Mouse (Mus musculus) embryonic facial prominence, embryonic 12.5 days (tissue): ENCODE data around the gene Mag. TPM values are rescaled to one million over a fixed set of nuclear protein-coding genes. Genes with fewer than 3 reads are reported as not detected.

ENCODE experiments used
- ATAC-seq: fragments of 200-750 bp; cut with Nextera tagmentation; 2 replicates; pipeline ENCODE4 v1.8.0; 2017; ENCODE audit not compliant: insufficient number of reproducible peaks, insufficient read depth, low FRiP score, low TSS enrichment
- H3K27ac ChIP-seq: fragments of 300-500 bp; sonication (generic); 2 replicates; pipeline ENCODE4 v1.5.1; 2016; ENCODE audit warnings: mild to moderate bottlenecking
- H3K27me3 ChIP-seq: fragments of 300-500 bp; sonication (generic); 2 replicates; pipeline ENCODE4 v1.6.1; 2016; ENCODE audit warnings: mild to moderate bottlenecking, moderate library complexity
- H3K36me3 ChIP-seq: fragments of 300-500 bp; sonication (generic); 2 replicates; pipeline ENCODE4 v1.6.1; 2016; ENCODE audit warnings: mild to moderate bottlenecking
- H3K4me1 ChIP-seq: fragments of 300-500 bp; sonication (generic); 2 replicates; pipeline ENCODE4 v1.6.1; 2016
- H3K4me2 ChIP-seq: fragments of 300-500 bp; sonication (generic); replicated peaks from 2 replicates; pipeline ENCODE4 v1.6.1; 2016; ENCODE audit warnings: mild to moderate bottlenecking, moderate library complexity
- H3K4me3 ChIP-seq: fragments of 300-500 bp; sonication (generic); 2 replicates; pipeline ENCODE4 v1.5.1; 2016; ENCODE audit warnings: mild to moderate bottlenecking
- H3K9ac ChIP-seq: fragments of 300-500 bp; sonication (generic); 2 replicates; pipeline ENCODE4 v1.6.1; 2016; ENCODE audit warnings: mild to moderate bottlenecking, moderate library complexity
- H3K9me3 ChIP-seq: fragments of 300-500 bp; sonication (generic); 2 replicates; pipeline ENCODE4 v1.6.1; 2016; ENCODE audit warnings: mild to moderate bottlenecking, moderate library complexity
- WGBS: fragments of 180-500 bp; shearing (Covaris S2); methylation state at CpG from one replicate; pipeline ENCODE4 v1.1.7; 2016; 5-methylcytosine and 5-hydroxymethylcytosine counted together
- polyA plus RNA-seq: library from polyadenylated mRNA; unstranded; fragments of >200 nt; fragmentation: Nextera tagmentation; extraction: Ambion mirVana; gene quantifications from 2 replicates; pipeline ENCODE4 v1.2.1, GENCODE M21; 2016

Gene Mag
- polyA plus RNA-seq, 1 experiment from 2014 or later, result 0.26 TPM

- H3K4me2 ChIP-seq, result no peak overlapping the region
- no peaks in the 10 kb centered on the region for H3K36me3 ChIP-seq
- no peaks in the 10 kb centered on the region for H3K9me3 ChIP-seq
- ATAC-seq, result no peak
- H3K4me1 ChIP-seq, result no peaks in the 10 kb centered on the region
- no peak overlapping the region for H3K27ac ChIP-seq
- no peak overlapping the region for H3K9ac ChIP-seq
- 53% methylated on average over 3 of the region's 3 CpGs for WGBS
- H3K27me3 ChIP-seq, result no peaks in the 10 kb centered on the region
- H3K4me3 ChIP-seq, result no peak overlapping the region
These were observed 22.2 kb downstream of the Mag start for GRCm38 (mm10) chr7:30892515-30892914.

- H3K36me3 ChIP-seq, result no peaks in the 10 kb centered on the region
- H3K27me3 ChIP-seq, result no peaks in the 10 kb centered on the region
- no peak overlapping the region for H3K4me2 ChIP-seq
- no peaks in the 10 kb centered on the region for H3K9me3 ChIP-seq
- H3K9ac ChIP-seq, result no peak overlapping the region
- H3K4me1 ChIP-seq, result no peaks in the 10 kb centered on the region
- H3K4me3 ChIP-seq, result no peak overlapping the region
- 86% methylated on average over 9 of the region's 9 CpGs for WGBS
- ATAC-seq, result no peak
- no peak overlapping the region for H3K27ac ChIP-seq
These were observed 22.9 kb downstream of the Mag start for GRCm38 (mm10) chr7:30891746-30892145.

GRCm38 (mm10) chr7:30890681-30891080 is 24.0 kb downstream of the Mag start:
- Histone ChIP-seq H3K27me3 (no peaks in the 10 kb centered on the region), H3K4me3 (no peak overlapping the region), H3K4me1 (no peaks in the 10 kb centered on the region), H3K36me3 (no peaks in the 10 kb centered on the region), H3K27ac (no peak overlapping the region), H3K9ac (no peak overlapping the region), H3K9me3 (no peaks in the 10 kb centered on the region), H3K4me2 (no peak overlapping the region)
- no peak for ATAC-seq
- WGBS, result 73% methylated on average over 2 of the region's 2 CpGs

GRCm38 (mm10) chr7:30888786-30889185 is 25.9 kb downstream of the Mag start:
- Histone ChIP-seq H3K9ac (no peak overlapping the region), H3K4me2 (no peak overlapping the region), H3K4me3 (no peak overlapping the region), H3K9me3 (no peaks in the 10 kb centered on the region), H3K36me3 (no peaks in the 10 kb centered on the region), H3K27me3 (no peaks in the 10 kb centered on the region), H3K4me1 (no peaks in the 10 kb centered on the region), H3K27ac (no peak overlapping the region)
- WGBS, result 81% methylated on average over 7 of the region's 7 CpGs
- ATAC-seq, result no peak

- no peaks in the 10 kb centered on the region for H3K27me3 ChIP-seq
- no peak overlapping the region for H3K9ac ChIP-seq
- no peak overlapping the region for H3K4me2 ChIP-seq
- no peaks in the 10 kb centered on the region for H3K36me3 ChIP-seq
- no peak overlapping the region for H3K4me3 ChIP-seq
- no peaks in the 10 kb centered on the region for H3K4me1 ChIP-seq
- no peak for ATAC-seq
- no peaks in the 10 kb centered on the region for H3K9me3 ChIP-seq
- H3K27ac ChIP-seq, result no peak overlapping the region
- WGBS, result 82% methylated on average over 14 of the region's 14 CpGs
These were observed 27.0 kb downstream of the Mag start for GRCm38 (mm10) chr7:30887568-30888188.

- Histone ChIP-seq H3K4me3 (no peak overlapping the region), H3K4me1 (no peaks in the 10 kb centered on the region), H3K9ac (no peak overlapping the region), H3K27ac (no peak overlapping the region), H3K27me3 (no peaks in the 10 kb centered on the region), H3K36me3 (no peaks in the 10 kb centered on the region), H3K9me3 (no peaks in the 10 kb centered on the region), H3K4me2 (no peak overlapping the region)
- ATAC-seq, result no peak
- 85% methylated on average over 4 of the region's 4 CpGs for WGBS
These were observed 27.8 kb downstream of the Mag start for GRCm38 (mm10) chr7:30886852-30887251.

- Histone ChIP-seq H3K36me3 (no peaks in the 10 kb centered on the region), H3K9me3 (no peaks in the 10 kb centered on the region), H3K9ac (no peak overlapping the region), H3K4me3 (no peak overlapping the region), H3K27me3 (no peaks in the 10 kb centered on the region), H3K4me1 (no peaks in the 10 kb centered on the region), H3K4me2 (no peak overlapping the region), H3K27ac (no peak overlapping the region)
- ATAC-seq, result no peak
These were observed 30.6 kb downstream of the Mag start for GRCm38 (mm10) chr7:30884047-30884446.

GRCm38 (mm10) chr7:30881367-30881766 is 33.3 kb downstream of the Mag start:
- Histone ChIP-seq H3K4me1 (no peaks in the 10 kb centered on the region), H3K27me3 (no peaks in the 10 kb centered on the region), H3K27ac (no peak overlapping the region), H3K4me3 (no peak overlapping the region), H3K36me3 (no peaks in the 10 kb centered on the region), H3K9ac (no peak overlapping the region), H3K9me3 (no peaks in the 10 kb centered on the region), H3K4me2 (no peak overlapping the region)
- WGBS, result 78% methylated on average over 3 of the region's 3 CpGs
- ATAC-seq, result no peak

- Histone ChIP-seq H3K4me1 (no peaks in the 10 kb centered on the region), H3K9me3 (no peaks in the 10 kb centered on the region), H3K27ac (no peak within 1 kb of the TSS), H3K4me3 (no peak within 1 kb of the TSS), H3K4me2 (no peak within 1 kb of the TSS), H3K27me3 (no peaks in the 10 kb centered on the region), H3K9ac (no peak within 1 kb of the TSS), H3K36me3 (no peaks in the 10 kb centered on the region)
- ATAC-seq, result no peak
- 63% methylated on average over 7 of the region's 7 CpGs for WGBS
These were observed 34.5 kb downstream of the Mag start, which contains the start of gene Cd22 for GRCm38 (mm10) chr7:30880176-30880575. Gene Cd22 (minus strand): TSS chr7:30880342.

- no peak for ATAC-seq
- H3K27ac ChIP-seq, result no peak overlapping the region
- H3K9ac ChIP-seq, result no peak overlapping the region
- no peak overlapping the region for H3K4me2 ChIP-seq
- no peaks in the 10 kb centered on the region for H3K9me3 ChIP-seq
- no peaks in the 10 kb centered on the region for H3K27me3 ChIP-seq
- WGBS, result 67% methylated on average over 6 of the region's 6 CpGs
- H3K36me3 ChIP-seq, result no peaks in the 10 kb centered on the region
- H3K4me1 ChIP-seq, result no peaks in the 10 kb centered on the region
- no peak overlapping the region for H3K4me3 ChIP-seq
These were observed 35.7 kb downstream of the Mag start for GRCm38 (mm10) chr7:30878950-30879349.

- Histone ChIP-seq H3K27me3 (no peaks in the 10 kb centered on the region), H3K4me2 (peak overlapping the region; percentile 28; the same call in 1 of the 2 replicates), H3K27ac (no peak overlapping the region), H3K9ac (no peak overlapping the region; the same call in 1 of the 2 replicates), H3K4me1 (no peaks in the 10 kb centered on the region), H3K36me3 (no peaks in the 10 kb centered on the region), H3K9me3 (no peaks in the 10 kb centered on the region), H3K4me3 (no peak overlapping the region)
- 21% methylated on average over 15 of the region's 15 CpGs for WGBS
- ATAC-seq, result no peak
These were observed 41.6 kb downstream of the Mag start for GRCm38 (mm10) chr7:30873083-30873482.

GRCm38 (mm10) chr7:30863386-30863785 is 51.3 kb downstream of the Mag start:
- no peak for ATAC-seq
- H3K4me1 ChIP-seq, result no peaks in the 10 kb centered on the region
- 78% methylated on average over 8 of the region's 8 CpGs for whole genome bisulfite sequencing

More at GRCm38 (mm10) chr7:30863386-30863785, 51.3 kb downstream of the Mag start:
- Histone ChIP-seq H3K27ac (no peak overlapping the region), H3K36me3 (no peaks in the 10 kb centered on the region), H3K9ac (no peak overlapping the region), H3K4me3 (no peak overlapping the region), H3K27me3 (no peaks in the 10 kb centered on the region), H3K4me2 (no peak overlapping the region), H3K9me3 (no peaks in the 10 kb centered on the region)
